Mouse (Mus musculus): Measurements from ENCODE around the gene Trp53bp1. TPM values are rescaled to one million over a fixed set of nuclear protein-coding genes. Genes with fewer than 3 reads are reported as not detected.

Gene Trp53bp1
- polyA plus RNA-seq, 1 experiment from 2014 or later: 125 TPM

DNA sequence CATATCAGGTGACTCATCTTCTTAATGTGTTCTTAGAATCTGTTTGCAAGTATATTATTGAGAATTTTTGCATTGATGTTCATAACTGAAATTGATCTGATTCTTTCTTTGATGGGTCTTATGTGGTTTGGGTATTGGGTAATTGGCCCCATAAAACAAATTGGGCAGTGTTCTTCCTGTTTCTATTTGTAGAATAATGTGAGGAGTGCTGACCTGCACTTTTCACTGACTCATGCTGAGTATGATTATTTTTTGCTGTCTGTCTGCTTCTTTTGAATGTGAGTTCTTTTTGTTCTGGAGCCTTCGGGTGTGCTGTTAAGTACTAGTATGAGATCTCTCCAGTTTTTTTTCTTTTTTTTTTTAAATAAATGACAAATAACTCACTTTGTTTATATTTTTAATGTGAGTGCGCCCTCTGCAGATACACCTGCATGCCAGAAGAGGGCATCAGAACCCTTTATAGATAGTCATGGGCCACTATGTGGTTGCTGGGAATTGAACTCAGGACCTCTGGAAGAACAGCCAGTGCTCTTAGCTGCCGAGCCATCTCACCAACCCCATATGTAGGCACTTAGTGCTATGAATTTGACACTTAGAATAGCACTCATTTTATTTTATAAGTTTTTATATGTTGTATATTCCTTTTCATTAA is 92.3 kb downstream of the Trp53bp1 start:
- Histone ChIP-seq H3K27ac (no peak overlapping the region), H3K4me3 (no peak overlapping the region), H3K9ac (no peak overlapping the region), H3K4me1 (no peaks in the 10 kb centered on the region), H3K9me3 (no peaks in the 10 kb centered on the region), H3K36me3 (peaks cover 75% of the 10 kb centered on the region), H3K4me2 (replicated peaks) (no peak overlapping the region), H3K27me3 (no peaks in the 10 kb centered on the region)
- WGBS: 89% methylated on average over 3 of the region's 3 CpGs
- no peak for ATAC-seq (ENCODE audit: insufficient number of reproducible peaks, insufficient read depth, low FRiP score, low TSS enrichment)

DNA sequence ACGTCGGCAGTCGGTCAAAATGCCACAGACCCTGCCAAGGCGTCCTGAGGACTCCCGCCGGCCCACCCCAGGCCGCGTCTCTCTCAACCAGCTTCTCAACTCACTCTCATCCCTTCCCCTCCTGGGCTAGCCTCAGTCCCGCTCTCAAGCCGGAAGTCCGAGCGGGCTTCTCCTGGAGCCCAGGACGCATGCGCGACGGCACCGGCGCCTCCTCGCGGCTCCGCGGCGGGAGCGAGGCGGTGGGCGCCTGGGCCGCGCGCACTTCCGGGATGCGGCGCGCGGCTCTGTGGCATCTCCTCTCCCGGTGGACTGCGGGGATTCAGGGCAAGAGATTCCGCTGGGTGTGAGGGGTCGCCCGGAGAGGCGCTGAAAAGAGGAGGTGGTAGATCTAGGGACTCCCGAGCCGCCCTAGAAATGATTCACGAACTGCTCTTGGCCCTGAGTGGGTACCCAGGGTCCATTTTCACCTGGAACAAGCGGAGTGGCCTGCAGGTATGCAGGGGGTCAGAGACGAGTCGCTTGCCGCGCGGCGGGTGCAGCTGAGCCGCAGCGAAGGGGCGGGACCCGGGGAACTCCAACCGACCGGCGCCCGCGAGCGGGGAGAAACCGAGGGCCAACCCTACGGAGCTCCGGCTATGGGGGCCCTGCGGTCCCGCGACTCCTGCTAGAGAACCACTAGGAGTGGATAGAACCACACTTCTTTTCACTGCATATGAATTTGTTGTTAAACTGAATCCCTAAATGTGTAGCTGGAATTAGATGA is 100.0 kb downstream of the Trp53bp1 start, which contains the start of gene Zscan29:
Gene Zscan29, minus strand, starts transcription at position 146 of the 763 bp plus-strand sequence.
- peak within 1 kb of the TSS; percentile 84 for H3K4me3 ChIP-seq
- ATAC-seq (ENCODE audit: insufficient number of reproducible peaks, insufficient read depth, low FRiP score, low TSS enrichment): peak; percentile 93
- WGBS: under 1% methylated on average over 66 of the region's 66 CpGs
- peak within 1 kb of the TSS; percentile 87 for H3K9ac ChIP-seq
- no peaks in the 10 kb centered on the region for H3K9me3 ChIP-seq
- peaks cover 21% of the 10 kb centered on the region for H3K36me3 ChIP-seq
- no peaks in the 10 kb centered on the region for H3K27me3 ChIP-seq
- peaks cover 22% of the 10 kb centered on the region for H3K4me1 ChIP-seq
- peak within 1 kb of the TSS; percentile 76 for H3K4me2 ChIP-seq (replicated peaks)
- peak within 1 kb of the TSS; percentile 91 for H3K27ac ChIP-seq

DNA sequence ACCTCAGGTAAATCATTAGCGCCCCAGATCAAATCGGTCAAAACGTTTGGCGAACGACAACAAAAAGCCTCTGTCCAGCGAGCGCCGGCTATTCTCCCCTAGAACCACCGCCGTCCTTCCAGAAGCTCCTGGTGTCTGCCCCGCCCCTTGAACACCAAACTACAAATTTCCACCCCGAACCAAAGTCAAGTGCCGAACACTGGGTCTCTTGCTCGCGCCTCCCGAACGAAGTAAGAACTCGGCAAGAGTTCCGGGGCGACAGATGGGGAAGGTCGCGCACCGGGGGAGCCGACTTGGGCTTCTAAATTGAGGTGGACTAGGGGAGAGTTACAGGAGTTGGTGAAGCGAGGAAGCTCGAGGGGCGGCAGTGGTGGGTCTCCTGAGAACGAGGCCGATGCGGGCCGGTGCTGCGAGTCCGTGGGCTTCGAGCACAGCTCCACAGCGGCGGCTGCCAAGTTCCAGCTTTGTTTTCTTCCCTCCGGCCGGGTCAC is 100.7 kb downstream of the Trp53bp1 start, which contains the start of gene Tubgcp4:
Gene Tubgcp4, plus strand, starts transcription at position 174 of the 491 bp plus-strand sequence.
- Histone ChIP-seq H3K9me3 (no peaks in the 10 kb centered on the region), H3K4me3 (peak within 1 kb of the TSS; percentile 84), H3K27me3 (no peaks in the 10 kb centered on the region), H3K27ac (peak within 1 kb of the TSS; percentile 91), H3K4me1 (peaks cover 22% of the 10 kb centered on the region), H3K9ac (peak within 1 kb of the TSS; percentile 87), H3K4me2 (replicated peaks) (peak within 1 kb of the TSS; percentile 76), H3K36me3 (peaks cover 23% of the 10 kb centered on the region)
- WGBS: under 1% methylated on average over 38 of the region's 38 CpGs
- peak; percentile 72 for ATAC-seq (ENCODE audit: insufficient number of reproducible peaks, insufficient read depth, low FRiP score, low TSS enrichment)

- Histone ChIP-seq H3K27me3 (no peaks in the 10 kb centered on the region), H3K4me3 (peak overlapping the region; percentile 84), H3K9me3 (no peaks in the 10 kb centered on the region), H3K4me2 (replicated peaks) (peak overlapping the region; percentile 76), H3K36me3 (peaks cover 16% of the 10 kb centered on the region), H3K4me1 (peaks cover 22% of the 10 kb centered on the region), H3K9ac (peak overlapping the region; percentile 87), H3K27ac (no peak overlapping the region)
- WGBS: 7% methylated on average over 9 of the region's 9 CpGs
- ATAC-seq (ENCODE audit: insufficient number of reproducible peaks, insufficient read depth, low FRiP score, low TSS enrichment): no peak
These were observed 101.3 kb downstream of the Trp53bp1 start for GRCm38 (mm10) chr2:121169902-121170301.

DNA sequence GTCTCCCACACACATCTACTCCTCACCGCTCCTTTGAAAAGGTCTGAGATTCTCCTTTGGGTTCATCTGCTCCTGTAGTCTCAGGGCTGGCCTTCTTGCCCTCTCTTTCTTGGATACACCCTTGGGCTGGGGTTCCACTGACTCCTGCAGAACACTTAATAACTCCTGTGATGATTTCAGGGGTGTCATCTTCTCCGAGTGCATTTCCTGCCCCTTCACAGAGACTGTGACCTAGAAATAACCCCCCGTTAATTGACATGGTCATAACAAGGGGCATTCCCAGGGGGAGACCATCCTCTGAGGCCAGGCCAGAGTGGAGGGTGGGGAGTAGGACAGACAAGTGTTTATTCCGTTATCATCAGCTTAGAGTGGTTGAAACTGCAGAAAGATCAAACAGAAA is 102.0 kb downstream of the Trp53bp1 start:
- H3K27me3 ChIP-seq: no peaks in the 10 kb centered on the region
- H3K36me3 ChIP-seq: peaks cover 9% of the 10 kb centered on the region
- WGBS: 58% methylated on average over 4 of the region's 4 CpGs
- peak overlapping the region; percentile 76 for H3K4me2 ChIP-seq (replicated peaks)
- no peak for ATAC-seq (ENCODE audit: insufficient number of reproducible peaks, insufficient read depth, low FRiP score, low TSS enrichment)
- peaks cover 22% of the 10 kb centered on the region for H3K4me1 ChIP-seq
- no peak overlapping the region for H3K27ac ChIP-seq
- peak overlapping the region; percentile 84 for H3K4me3 ChIP-seq
- peak overlapping the region; percentile 87 for H3K9ac ChIP-seq
- H3K9me3 ChIP-seq: no peaks in the 10 kb centered on the region

DNA sequence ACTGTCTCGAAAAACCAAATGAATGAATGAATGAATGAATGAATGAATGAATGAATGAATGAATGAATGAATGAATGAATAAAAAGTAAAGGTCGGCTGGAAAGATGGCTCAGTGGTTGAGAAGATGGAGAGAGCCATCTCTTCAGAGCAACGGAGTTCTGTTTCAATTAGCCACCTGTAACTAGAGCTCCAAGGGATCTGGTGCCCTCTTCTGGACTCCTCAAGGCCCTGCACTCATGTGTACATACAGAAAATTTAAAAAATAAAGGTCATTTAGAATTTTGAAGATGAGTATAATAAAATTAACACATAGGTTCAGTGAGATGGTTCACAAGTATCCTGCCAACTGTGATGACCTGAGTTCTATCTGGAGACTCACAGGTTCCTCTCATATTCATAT is 118.1 kb downstream of the Trp53bp1 start:
- Histone ChIP-seq H3K27ac (no peak overlapping the region), H3K9ac (no peak overlapping the region), H3K36me3 (peaks cover 24% of the 10 kb centered on the region), H3K4me3 (no peak overlapping the region), H3K27me3 (no peaks in the 10 kb centered on the region), H3K4me1 (no peaks in the 10 kb centered on the region), H3K4me2 (replicated peaks) (no peak overlapping the region), H3K9me3 (no peaks in the 10 kb centered on the region)
- no peak for ATAC-seq (ENCODE audit: insufficient number of reproducible peaks, insufficient read depth, low FRiP score, low TSS enrichment)
- 84% methylated on average over 3 of the region's 3 CpGs for WGBS

DNA sequence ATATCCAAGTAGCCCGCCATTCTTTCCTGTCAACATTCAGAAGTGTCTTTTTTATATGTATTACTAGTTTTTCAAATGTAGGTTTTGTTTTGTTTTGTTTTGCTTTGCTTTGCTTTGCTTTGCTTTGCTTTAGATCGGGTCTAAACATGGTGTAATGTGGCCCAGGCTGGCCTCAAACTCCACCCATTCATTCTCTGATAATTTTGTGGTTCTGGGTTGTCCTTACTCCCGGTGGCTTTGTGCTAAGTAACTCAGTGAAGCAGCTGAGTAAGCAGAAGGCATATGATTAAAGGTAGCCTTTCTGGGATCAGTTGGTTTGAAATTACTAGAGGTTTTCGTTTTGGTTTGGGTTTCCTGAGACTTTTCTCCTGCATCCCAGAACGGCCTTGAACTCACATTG is 121.5 kb downstream of the Trp53bp1 start:
- H3K4me3 ChIP-seq: no peak overlapping the region
- H3K36me3 ChIP-seq: peaks cover 39% of the 10 kb centered on the region
- H3K4me2 ChIP-seq (replicated peaks): no peak overlapping the region
- H3K27ac ChIP-seq: no peak overlapping the region
- H3K9ac ChIP-seq: no peak overlapping the region
- no peak for ATAC-seq (ENCODE audit: insufficient number of reproducible peaks, insufficient read depth, low FRiP score, low TSS enrichment)
- no peaks in the 10 kb centered on the region for H3K27me3 ChIP-seq
- no peaks in the 10 kb centered on the region for H3K4me1 ChIP-seq
- 80% methylated on average over 5 of the region's 5 CpGs for WGBS
- no peaks in the 10 kb centered on the region for H3K9me3 ChIP-seq

Other genes starting within 250 kb of the Trp53bp1 start
- 5.0 and 6.1 TPM in 2 replicates for gene Epb42, start 234.3 kb downstream of the Trp53bp1 start, polyA plus RNA-seq (2016; fragmentation: Nextera tagmentation; extraction: Ambion mirVana)
- gene Tgm5, start 185.6 kb downstream of the Trp53bp1 start, polyA plus RNA-seq (2016; fragmentation: Nextera tagmentation; extraction: Ambion mirVana): not detected in 2 replicates
- not detected in 2 replicates for gene Tgm7, start 161.6 kb downstream of the Trp53bp1 start, polyA plus RNA-seq (2016; fragmentation: Nextera tagmentation; extraction: Ambion mirVana)
- gene Adal, start 131.0 kb downstream of the Trp53bp1 start, polyA plus RNA-seq (2016; fragmentation: Nextera tagmentation; extraction: Ambion mirVana): 22.8 and 23.6 TPM in 2 replicates
- 23.1 and 25.4 TPM in 2 replicates for gene Lcmt2, start 130.8 kb downstream of the Trp53bp1 start, polyA plus RNA-seq (2016; fragmentation: Nextera tagmentation; extraction: Ambion mirVana)
- 76.4 and 88.6 TPM in 2 replicates for gene Tubgcp4, start 100.8 kb downstream of the Trp53bp1 start, polyA plus RNA-seq (2016; fragmentation: Nextera tagmentation; extraction: Ambion mirVana)
- gene Zscan29, start 100.3 kb downstream of the Trp53bp1 start, polyA plus RNA-seq (2016; fragmentation: Nextera tagmentation; extraction: Ambion mirVana): 11.4 and 11.6 TPM in 2 replicates
- 3.9 and 4.4 TPM in 2 replicates for gene Map1a, start 18.2 kb upstream of the Trp53bp1 start, polyA plus RNA-seq (2016; fragmentation: Nextera tagmentation; extraction: Ambion mirVana)
- gene Ppip5k1, start 84.0 kb upstream of the Trp53bp1 start, polyA plus RNA-seq (2016; fragmentation: Nextera tagmentation; extraction: Ambion mirVana): 13.4 and 13.9 TPM in 2 replicates
- gene Ckmt1, start 86.3 kb upstream of the Trp53bp1 start, polyA plus RNA-seq (2016; fragmentation: Nextera tagmentation; extraction: Ambion mirVana): 10.2 and 13.0 TPM in 2 replicates
- 0.03 TPM in 1 of 2 replicates, not detected in the other for gene Strc, start 115.8 kb upstream of the Trp53bp1 start, polyA plus RNA-seq (2016; fragmentation: Nextera tagmentation; extraction: Ambion mirVana)
- 634 and 678 TPM in 2 replicates for gene Pdia3, start 142.4 kb upstream of the Trp53bp1 start, polyA plus RNA-seq (2016; fragmentation: Nextera tagmentation; extraction: Ambion mirVana)
- gene Catsper2, start 142.4 kb upstream of the Trp53bp1 start, polyA plus RNA-seq (2016; fragmentation: Nextera tagmentation; extraction: Ambion mirVana): 2.1 and 4.2 TPM in 2 replicates
- gene Ell3, start 172.9 kb upstream of the Trp53bp1 start, polyA plus RNA-seq (2016; fragmentation: Nextera tagmentation; extraction: Ambion mirVana): 12.4 and 15.6 TPM in 2 replicates
- 495 and 504 TPM in 2 replicates for gene Serf2, start 177.8 kb upstream of the Trp53bp1 start, polyA plus RNA-seq (2016; fragmentation: Nextera tagmentation; extraction: Ambion mirVana)
- 128 and 143 TPM in 2 replicates for gene Hypk, start 181.9 kb upstream of the Trp53bp1 start, polyA plus RNA-seq (2016; fragmentation: Nextera tagmentation; extraction: Ambion mirVana)
- gene Serinc4, start 185.4 kb upstream of the Trp53bp1 start, polyA plus RNA-seq (2016; fragmentation: Nextera tagmentation; extraction: Ambion mirVana): not detected in 2 replicates
- gene Mfap1b, start 202.7 kb upstream of the Trp53bp1 start, polyA plus RNA-seq (2016; fragmentation: Nextera tagmentation; extraction: Ambion mirVana): 62.6 and 64.2 TPM in 2 replicates
- gene Mfap1a, start 235.3 kb upstream of the Trp53bp1 start, polyA plus RNA-seq (2016; fragmentation: Nextera tagmentation; extraction: Ambion mirVana): 32.5 and 33.0 TPM in 2 replicates
- gene Wdr76, start 235.3 kb upstream of the Trp53bp1 start, polyA plus RNA-seq (2016; fragmentation: Nextera tagmentation; extraction: Ambion mirVana): 8.0 and 8.2 TPM in 2 replicates

All from embryonic facial prominence, embryonic 12.5 days (tissue).